Mouse (Mus musculus): ENCODE measurements around the gene Itprip.

DNA sequence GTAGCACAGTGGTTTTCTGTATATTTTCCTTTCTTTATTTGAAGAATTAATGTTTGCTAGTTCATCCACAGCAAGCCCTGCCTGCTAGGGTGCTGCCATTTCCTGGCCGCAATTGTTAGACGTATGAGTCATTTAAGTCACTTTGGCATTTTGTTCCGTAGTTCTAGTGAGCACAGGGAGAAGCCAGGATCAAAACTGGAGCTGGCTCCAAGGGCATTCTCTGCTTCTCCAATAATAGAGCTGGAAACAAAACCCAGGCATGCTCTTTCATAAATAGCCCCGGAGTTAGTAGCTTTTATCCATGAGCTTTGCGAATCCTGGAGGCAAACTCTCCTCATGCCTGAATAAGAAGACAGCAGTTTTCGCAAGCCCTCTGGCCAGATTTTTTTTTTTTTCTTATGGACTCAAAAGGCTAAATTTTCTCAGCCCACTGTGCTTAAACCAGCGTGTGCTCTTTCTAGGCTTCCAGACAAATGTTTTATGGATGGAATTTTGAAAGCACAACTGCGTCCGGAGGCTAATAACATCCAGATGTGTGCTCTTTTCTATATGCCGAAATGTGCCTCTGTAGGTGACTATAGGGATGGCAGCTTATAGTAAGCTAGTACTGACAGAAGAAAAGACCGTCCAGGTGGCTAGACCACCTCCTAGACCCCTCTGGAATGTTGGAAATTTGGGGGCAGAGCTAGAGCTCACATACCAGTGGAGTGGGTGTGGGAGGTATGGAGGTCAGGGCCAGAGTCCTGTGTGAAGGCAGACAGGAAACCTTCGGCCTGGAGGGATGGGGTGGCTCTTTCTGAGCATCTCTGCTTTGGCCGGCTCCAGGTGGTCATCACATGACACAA is 64.9 kb downstream of the Itprip start:
- no peak for TF ChIP-seq CTCF (IDR thresholded peaks at IDR 0.05; ENCODE audit: extremely low read depth, insufficient read depth, low read length)
- TF ChIP-seq POLR2A (IDR thresholded peaks at IDR 0.05; ENCODE audit: extremely low read depth, insufficient read depth, low read length): no peak

Data from cortical plate, adult 2 months (tissue).